Mouse (Mus musculus): ENCODE data around the gene Arhgef26. TPM values are rescaled to one million over a fixed set of nuclear protein-coding genes. Genes with fewer than 3 reads are reported as not detected.

Arhgef26 gene
- polyA plus RNA-seq, 1 experiment = 0.83 TPM

DNA sequence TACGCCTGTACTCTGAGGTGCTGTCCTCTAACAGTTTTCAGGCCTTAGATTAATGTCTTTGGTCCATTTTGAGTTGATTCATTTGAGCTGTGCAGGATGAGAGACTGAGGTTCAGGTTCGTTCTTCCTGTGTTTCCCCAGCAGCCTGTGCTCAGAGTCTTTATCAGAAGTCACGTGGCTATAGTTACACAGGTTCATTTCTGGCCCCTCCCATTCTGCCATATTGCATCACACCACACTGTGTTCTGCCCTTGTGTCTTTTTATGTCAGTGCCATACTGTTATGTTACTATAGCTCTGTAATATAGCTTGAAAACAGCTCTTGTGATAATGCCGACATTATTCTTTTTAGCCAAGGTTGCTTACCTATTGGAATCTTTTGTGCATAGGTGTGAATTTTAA lies 14.7 kb downstream of the Arhgef26 start:
- Histone ChIP-seq H3K27ac (replicated peaks; ENCODE audit: low read depth, low read length) (no peak overlapping the region), H3K4me3 (ENCODE audit: insufficient read depth, low read depth, low read length) (no peak overlapping the region), H3K4me1 (ENCODE audit: control insufficient read depth, insufficient read depth, insufficient read length, low read length) (no peaks in the 10 kb centered on the region)

DNA sequence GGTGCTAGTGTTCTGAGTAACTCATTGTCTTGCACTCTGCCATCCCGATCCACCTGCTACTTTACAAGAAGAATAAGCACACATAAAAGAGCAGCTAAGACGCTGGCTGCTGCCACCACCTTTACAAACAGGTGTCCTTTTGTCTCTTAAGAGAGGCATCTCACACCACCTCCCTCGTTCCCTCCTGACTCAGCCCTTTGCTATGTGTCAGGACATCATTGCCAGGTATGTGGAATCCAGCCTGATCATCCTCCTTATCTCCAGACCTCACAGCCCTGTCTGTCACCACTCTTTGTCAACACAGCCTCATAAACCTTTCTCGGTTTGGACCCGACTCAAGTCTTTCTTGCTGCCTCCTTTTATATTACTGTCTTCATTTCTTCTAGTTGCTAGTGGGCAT lies 29.7 kb downstream of the Arhgef26 start:
- no peaks in the 10 kb centered on the region for H3K4me1 ChIP-seq (ENCODE audit: control insufficient read depth, insufficient read depth, insufficient read length, low read length)

DNA sequence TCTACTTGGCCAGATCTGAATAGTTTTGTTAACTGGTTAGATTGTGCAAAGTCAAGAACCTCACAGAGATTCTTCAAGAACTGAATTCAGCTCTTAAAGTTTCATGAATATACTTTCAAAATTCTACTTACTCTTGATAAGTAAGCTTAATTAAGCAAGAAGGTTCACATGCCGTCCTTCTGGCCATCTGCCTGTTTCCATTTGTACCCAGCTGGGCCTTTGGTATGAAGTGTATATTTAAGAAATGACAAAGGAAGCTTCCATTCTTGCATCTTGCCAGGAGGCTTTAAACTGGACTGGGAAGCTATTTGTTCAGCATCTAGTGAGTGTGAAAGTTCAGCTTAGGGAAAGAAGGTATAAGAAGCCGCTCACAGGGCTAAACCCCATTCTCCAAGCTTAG lies 34.7 kb downstream of the Arhgef26 start:
- Histone ChIP-seq H3K27ac (replicated peaks; ENCODE audit: low read depth, low read length) (no peak overlapping the region), H3K4me3 (ENCODE audit: insufficient read depth, low read depth, low read length) (no peak overlapping the region), H3K4me1 (ENCODE audit: control insufficient read depth, insufficient read depth, insufficient read length, low read length) (peaks cover 10% of the 10 kb centered on the region)

More for the DNA sequence above, 29.7 kb downstream of the Arhgef26 start:
- H3K27ac ChIP-seq (replicated peaks; ENCODE audit: low read depth, low read length) = no peak overlapping the region
- H3K4me3 ChIP-seq (ENCODE audit: insufficient read depth, low read depth, low read length) = no peak overlapping the region

DNA sequence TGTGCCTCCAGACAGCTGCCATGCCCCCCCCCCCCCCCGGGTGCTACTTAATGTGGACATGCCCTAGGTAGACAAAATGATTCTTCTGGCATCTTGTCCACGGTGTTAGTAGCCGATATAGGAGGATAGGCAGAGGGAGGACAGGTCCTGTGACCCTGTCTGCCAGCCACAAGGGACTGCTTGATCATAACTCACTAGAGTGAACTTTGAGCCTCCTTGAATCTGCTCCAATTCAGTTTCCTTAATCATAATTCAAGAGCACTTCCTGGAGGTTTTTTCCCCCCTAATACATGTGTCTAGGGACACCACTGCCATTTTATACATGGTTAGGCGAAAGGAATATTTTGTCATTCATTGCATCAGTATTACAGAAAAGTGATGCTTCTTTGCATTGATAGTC lies 36.2 kb downstream of the Arhgef26 start:
- H3K4me3 ChIP-seq (ENCODE audit: insufficient read depth, low read depth, low read length) = no peak overlapping the region
- H3K4me1 ChIP-seq (ENCODE audit: control insufficient read depth, insufficient read depth, insufficient read length, low read length) = peaks cover 10% of the 10 kb centered on the region
- H3K27ac ChIP-seq (replicated peaks; ENCODE audit: low read depth, low read length) = peak overlapping the region; percentile 92

DNA sequence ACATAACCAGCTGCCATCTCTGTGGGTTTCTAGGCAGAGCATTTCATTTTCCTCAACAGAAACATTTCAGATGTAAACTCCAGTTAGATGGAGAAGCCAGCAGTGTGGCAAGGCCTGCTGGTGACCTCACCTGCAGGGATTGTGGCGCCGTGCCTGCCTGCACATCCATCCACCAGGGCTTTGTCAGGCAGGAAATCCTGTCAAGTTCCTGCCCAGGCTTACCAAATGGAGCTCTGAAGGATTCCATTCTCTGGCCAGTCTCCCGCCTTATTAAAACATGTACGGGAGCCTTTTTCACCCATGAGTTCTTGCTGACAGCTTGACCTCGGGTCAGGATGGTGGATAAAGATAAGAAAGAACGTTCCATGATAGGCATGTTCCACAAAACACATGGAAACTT lies 36.7 kb downstream of the Arhgef26 start:
- peaks cover 10% of the 10 kb centered on the region for H3K4me1 ChIP-seq (ENCODE audit: control insufficient read depth, insufficient read depth, insufficient read length, low read length)
- no peak overlapping the region for H3K4me3 ChIP-seq (ENCODE audit: insufficient read depth, low read depth, low read length)
- peak overlapping the region; percentile 92 for H3K27ac ChIP-seq (replicated peaks; ENCODE audit: low read depth, low read length)

DNA sequence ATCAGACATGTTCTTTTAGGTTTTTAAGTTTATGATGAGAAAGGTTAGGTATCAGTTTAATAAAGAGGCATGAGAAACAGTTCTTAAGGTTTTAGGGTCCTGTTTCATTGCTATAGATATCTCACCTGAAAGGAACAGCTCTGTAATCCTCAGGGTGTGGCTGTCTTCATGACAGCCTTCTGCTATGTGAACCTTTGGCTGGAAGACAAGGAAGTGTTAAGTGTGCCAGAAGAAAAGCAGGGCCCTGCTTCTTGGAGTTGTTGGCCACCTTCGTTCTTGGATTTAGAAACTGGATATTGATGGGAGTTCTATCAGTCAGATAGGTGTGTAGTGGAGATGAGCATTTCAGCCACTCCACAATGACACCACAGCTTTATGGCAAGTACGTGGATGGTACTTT lies 38.6 kb downstream of the Arhgef26 start:
- H3K4me3 ChIP-seq (ENCODE audit: insufficient read depth, low read depth, low read length) = no peak overlapping the region
- peaks cover 10% of the 10 kb centered on the region for H3K4me1 ChIP-seq (ENCODE audit: control insufficient read depth, insufficient read depth, insufficient read length, low read length)
- no peak overlapping the region for H3K27ac ChIP-seq (replicated peaks; ENCODE audit: low read depth, low read length)

DNA sequence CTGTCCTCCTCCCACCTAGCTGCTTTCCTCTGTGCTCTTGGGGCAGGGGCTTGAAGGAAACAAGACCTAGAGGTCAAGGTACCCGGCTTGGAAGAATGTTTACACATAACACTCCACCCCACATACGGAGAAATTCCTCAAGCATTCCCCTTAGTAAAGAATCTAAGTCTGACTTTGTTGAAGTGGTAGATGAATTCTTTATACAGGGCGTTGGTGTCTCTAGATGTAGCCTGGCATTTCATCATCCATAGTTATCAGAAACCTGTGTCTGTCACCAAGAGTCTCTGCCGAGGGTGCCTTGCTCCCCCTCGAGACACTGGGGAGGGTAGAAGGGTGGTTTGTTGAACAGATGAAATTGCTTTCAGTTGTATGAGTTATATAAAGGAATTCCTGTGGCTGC lies 41.8 kb downstream of the Arhgef26 start:
- H3K27ac ChIP-seq (replicated peaks; ENCODE audit: low read depth, low read length) = no peak overlapping the region

DNA sequence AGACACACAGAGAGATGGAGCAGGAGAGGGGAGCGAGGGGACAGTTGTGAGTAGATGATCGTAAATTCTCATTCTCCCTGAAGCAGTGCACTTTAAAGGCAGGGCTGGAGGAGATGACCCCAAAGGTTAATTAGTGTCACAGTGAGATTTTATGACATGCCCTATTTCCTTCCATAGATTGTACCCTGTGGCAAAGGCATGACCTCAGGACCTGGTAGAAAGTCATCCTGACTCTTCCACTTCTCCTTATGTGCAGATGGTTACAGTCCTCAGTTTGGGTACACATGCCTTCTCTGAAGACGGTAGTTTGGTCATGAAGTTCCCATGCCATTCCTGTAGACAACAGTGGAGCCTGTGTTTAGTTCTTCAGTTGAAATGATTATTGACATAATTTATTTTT lies 42.3 kb downstream of the Arhgef26 start:
- H3K4me1 ChIP-seq (ENCODE audit: control insufficient read depth, insufficient read depth, insufficient read length, low read length) = peaks cover 2% of the 10 kb centered on the region
- H3K27ac ChIP-seq (replicated peaks; ENCODE audit: low read depth, low read length) = no peak overlapping the region
- H3K4me3 ChIP-seq (ENCODE audit: insufficient read depth, low read depth, low read length) = no peak overlapping the region

More for the DNA sequence above, 41.8 kb downstream of the Arhgef26 start:
- H3K4me1 ChIP-seq (ENCODE audit: control insufficient read depth, insufficient read depth, insufficient read length, low read length) = peaks cover 5% of the 10 kb centered on the region
- H3K4me3 ChIP-seq (ENCODE audit: insufficient read depth, low read depth, low read length) = no peak overlapping the region

DNA sequence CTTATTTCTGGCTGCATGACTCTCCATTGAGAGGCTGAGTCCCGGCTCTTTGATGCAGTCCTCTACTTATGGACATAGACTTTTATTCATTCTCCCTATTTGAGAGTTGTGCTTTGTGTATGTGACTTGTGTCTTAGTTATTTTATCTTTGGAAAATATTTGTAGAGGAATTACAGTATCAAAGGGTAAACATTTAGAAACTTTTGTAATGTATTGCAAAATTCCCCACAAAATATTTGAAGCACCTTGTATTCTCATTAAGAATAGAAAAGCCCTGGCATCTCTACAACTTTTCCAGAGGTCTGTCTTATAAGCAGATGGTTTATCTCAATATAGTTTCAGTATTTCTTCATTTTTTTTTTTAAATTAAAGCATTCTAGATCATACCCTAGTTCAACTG lies 44.7 kb downstream of the Arhgef26 start:
- no peak overlapping the region for H3K4me3 ChIP-seq (ENCODE audit: insufficient read depth, low read depth, low read length)
- no peaks in the 10 kb centered on the region for H3K4me1 ChIP-seq (ENCODE audit: control insufficient read depth, insufficient read depth, insufficient read length, low read length)
- H3K27ac ChIP-seq (replicated peaks; ENCODE audit: low read depth, low read length) = no peak overlapping the region

DNA sequence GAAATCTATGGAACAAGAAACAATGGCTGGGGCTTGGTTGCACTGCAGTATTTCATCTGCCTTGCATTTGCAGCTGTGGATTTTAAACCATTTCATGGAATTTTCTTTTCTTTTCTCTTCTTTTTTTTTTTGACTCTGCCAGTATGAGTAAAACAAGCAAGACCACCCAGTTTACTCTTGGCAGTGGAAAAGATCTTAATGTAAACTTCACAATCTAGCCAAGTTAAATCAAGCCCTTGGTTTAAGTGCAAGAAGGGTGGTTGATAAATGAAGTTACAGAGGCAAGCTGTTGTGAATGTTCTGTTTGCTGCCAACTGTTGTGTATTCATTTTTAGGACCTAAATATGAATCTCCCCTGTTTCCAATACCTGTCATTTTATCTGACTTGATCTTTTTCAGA lies 54.5 kb downstream of the Arhgef26 start:
- Histone ChIP-seq H3K27ac (replicated peaks; ENCODE audit: low read depth, low read length) (no peak overlapping the region), H3K4me1 (ENCODE audit: control insufficient read depth, insufficient read depth, insufficient read length, low read length) (no peaks in the 10 kb centered on the region), H3K4me3 (ENCODE audit: insufficient read depth, low read depth, low read length) (no peak overlapping the region)

DNA sequence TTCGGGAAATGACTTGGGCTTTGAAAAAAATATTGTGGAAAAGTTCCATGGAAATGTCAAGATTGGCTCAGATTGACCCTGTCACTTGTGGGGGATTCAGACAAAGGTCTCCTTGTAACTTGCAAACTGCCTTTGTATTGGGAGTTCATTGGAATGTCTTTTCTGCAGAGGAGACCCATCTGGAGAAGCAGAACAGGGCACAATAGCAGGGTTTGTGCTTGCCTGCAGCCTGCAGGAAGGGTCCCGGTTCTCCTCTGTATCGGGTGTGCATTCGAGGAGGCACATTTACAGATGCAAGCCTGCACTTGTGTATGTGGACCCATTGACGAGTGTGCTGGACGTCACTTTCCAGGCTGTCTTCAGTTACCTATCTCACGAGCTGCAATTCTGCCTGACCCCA lies 56.1 kb downstream of the Arhgef26 start:
- H3K4me1 ChIP-seq (ENCODE audit: control insufficient read depth, insufficient read depth, insufficient read length, low read length) = peaks cover 2% of the 10 kb centered on the region; the same call in 1 of the 2 replicates
- no peak overlapping the region for H3K27ac ChIP-seq (replicated peaks; ENCODE audit: low read depth, low read length)
- no peak overlapping the region for H3K4me3 ChIP-seq (ENCODE audit: insufficient read depth, low read depth, low read length)

DNA sequence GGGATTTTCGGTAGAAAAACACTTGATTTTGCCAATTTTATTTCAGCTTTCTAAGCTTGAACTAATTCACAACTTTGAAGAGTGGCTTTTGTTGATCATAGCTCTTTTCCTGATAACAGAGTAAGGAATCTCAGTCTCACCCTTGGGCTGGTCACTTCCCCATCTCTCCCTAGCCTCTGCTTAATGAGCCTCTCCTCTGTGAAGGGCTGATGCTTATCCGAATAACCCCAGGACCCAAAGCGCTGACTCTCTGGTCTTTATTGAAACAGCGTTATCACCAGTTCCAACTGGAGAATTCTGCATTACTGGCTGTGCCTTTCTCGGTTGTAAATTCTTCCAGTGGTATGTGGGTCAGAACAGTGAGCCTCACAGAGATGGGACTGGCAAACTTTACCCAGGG lies 57.2 kb downstream of the Arhgef26 start:
- no peak overlapping the region for H3K4me3 ChIP-seq (ENCODE audit: insufficient read depth, low read depth, low read length)
- H3K27ac ChIP-seq (replicated peaks; ENCODE audit: low read depth, low read length) = no peak overlapping the region
- peaks cover 2% of the 10 kb centered on the region; the same call in 1 of the 2 replicates for H3K4me1 ChIP-seq (ENCODE audit: control insufficient read depth, insufficient read depth, insufficient read length, low read length)

DNA sequence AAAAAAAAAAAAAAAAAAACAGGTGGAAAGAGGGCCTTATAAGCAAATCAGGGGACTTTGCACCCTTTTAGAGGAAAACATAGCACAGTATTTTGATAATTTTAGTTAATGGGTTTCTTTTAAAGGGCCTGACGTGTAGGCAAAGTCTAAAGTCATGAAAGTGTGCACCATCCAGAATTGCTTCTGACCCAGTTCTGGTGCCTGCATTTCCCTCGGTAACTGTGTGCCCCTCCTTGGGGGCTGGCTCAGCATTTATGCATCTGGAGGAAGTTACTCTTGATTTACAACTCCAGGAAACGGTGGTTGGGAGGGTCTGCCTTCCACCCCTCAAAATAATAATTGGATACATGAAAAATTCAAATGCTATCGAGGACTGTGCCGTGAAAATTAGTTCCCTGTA lies 58.0 kb downstream of the Arhgef26 start:
- H3K27ac ChIP-seq (replicated peaks; ENCODE audit: low read depth, low read length) = no peak overlapping the region
- peaks cover 2% of the 10 kb centered on the region; the same call in 1 of the 2 replicates for H3K4me1 ChIP-seq (ENCODE audit: control insufficient read depth, insufficient read depth, insufficient read length, low read length)

DNA sequence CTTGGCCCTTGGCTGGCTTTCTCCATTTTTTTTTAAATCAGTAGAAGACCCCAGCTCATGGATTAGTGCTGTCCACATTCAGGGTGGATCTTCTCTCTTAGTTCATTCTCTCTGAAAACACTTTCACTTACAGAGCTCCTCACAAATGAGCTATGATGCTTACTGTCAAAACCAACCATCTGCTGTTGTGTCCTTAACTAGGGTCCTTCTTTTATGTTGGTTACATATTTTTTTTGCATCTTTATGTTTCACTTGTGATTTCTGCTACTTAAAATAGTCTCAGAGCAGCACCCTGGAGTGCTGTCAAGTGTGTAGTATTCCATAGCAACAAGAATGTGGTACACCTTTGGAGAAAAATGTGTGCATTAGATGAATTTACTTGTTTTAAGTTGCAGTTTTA lies 60.0 kb downstream of the Arhgef26 start:
- H3K4me3 ChIP-seq (ENCODE audit: insufficient read depth, low read depth, low read length) = no peak overlapping the region
- no peak overlapping the region for H3K27ac ChIP-seq (replicated peaks; ENCODE audit: low read depth, low read length)
- peaks cover 2% of the 10 kb centered on the region; the same call in 1 of the 2 replicates for H3K4me1 ChIP-seq (ENCODE audit: control insufficient read depth, insufficient read depth, insufficient read length, low read length)

More for the DNA sequence above, 58.0 kb downstream of the Arhgef26 start:
- no peak overlapping the region for H3K4me3 ChIP-seq (ENCODE audit: insufficient read depth, low read depth, low read length)

DNA sequence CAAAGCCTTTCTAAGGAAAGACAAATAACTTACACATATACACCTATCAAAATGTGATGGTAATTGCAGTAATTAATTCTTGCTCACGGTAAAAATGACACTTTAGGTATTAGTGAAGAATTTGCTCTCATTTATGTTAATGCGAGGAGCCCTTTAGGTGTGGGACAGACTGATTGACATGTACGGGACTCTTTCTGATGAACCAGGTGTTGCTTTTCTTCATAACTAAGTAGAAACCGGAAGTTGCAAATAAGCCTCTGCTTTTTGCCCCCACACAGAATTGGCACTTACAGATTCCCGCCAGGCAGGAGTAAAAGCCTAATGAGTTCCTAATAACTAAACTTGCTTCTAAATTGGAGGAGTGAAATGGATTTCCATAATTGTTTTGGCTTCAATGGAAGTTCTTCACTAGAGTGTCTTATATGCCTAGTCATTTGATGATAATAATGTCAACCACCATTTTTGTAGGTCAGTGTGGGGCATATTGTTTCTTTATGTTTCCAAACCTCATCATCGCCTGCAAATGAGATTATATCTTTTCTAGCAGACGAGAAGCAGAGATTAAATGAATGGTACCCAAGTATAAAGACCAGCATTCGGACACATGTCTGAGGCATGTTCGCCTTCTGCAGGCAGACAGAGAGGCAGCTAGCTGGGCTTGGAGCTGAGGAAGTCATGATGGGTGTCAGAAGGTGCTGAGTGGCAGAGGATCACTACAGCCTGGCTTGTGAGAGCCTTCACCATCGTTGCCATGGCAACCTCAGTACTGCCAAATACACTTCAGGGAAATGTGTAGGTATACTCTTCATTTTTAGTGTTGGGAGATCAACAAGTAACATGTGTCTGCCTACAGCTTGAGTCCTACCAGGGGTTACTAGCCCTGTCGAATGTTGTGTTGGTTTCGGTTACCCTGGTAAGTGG lies 61.9 kb downstream of the Arhgef26 start:
- no peak overlapping the region for H3K27ac ChIP-seq (replicated peaks; ENCODE audit: low read depth, low read length)
- peaks cover 2% of the 10 kb centered on the region; the same call in 1 of the 2 replicates for H3K4me1 ChIP-seq (ENCODE audit: control insufficient read depth, insufficient read depth, insufficient read length, low read length)
- no peak overlapping the region for H3K4me3 ChIP-seq (ENCODE audit: insufficient read depth, low read depth, low read length)

DNA sequence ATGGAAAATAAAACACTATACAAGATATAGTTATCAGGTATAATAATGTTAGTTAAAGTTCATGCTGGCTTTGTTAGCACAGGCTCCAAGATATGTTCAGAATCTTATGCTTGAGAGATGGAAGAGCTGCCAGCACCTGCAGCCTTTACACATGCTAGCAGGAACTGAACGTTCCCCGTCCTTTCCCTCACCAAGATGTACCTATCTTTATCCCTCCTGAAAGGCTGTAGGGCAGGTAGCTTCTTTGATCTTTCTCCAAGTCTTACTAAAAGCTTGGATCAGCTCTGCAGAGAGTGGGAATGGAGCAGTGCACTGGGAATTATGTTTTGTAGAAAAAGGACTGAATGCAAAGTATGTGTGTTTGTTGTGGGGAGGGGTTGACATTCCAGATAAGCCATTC lies 64.3 kb downstream of the Arhgef26 start:
- Histone ChIP-seq H3K4me1 (ENCODE audit: control insufficient read depth, insufficient read depth, insufficient read length, low read length) (peaks cover 2% of the 10 kb centered on the region; the same call in 1 of the 2 replicates), H3K27ac (replicated peaks; ENCODE audit: low read depth, low read length) (no peak overlapping the region), H3K4me3 (ENCODE audit: insufficient read depth, low read depth, low read length) (no peak overlapping the region)

Data from brown adipose tissue, adult 24 weeks (tissue).